Mouse (Mus musculus) cerebellum, adult (tissue): ENCODE measurements around the gene Nop16.
A peak's percentile ranks its signal among the peaks of the same experiment; 100 is the strongest.

ENCODE experiments used
- ATAC-seq: cut with Nextera tagmentation; 2 replicates; pipeline ENCODE4 v1.9.2; 2017; ENCODE audit warnings: mild to moderate bottlenecking, moderate library complexity, mixed read lengths; ENCODE audit not compliant: insufficient number of reproducible peaks, low FRiP score, low TSS enrichment

The Nop16 gene

GRCm38 (mm10) chr13:54564232-54565200 is 25.4 kb downstream of the Nop16 start:
- ATAC-seq: peak; percentile 5; the same call in 1 of the 2 replicates

- no peak for ATAC-seq
Observed at GRCm38 (mm10) chr13:54562562-54562961, 27.3 kb downstream of the Nop16 start.

- ATAC-seq: no peak
Observed at GRCm38 (mm10) chr13:54560608-54561007, 29.3 kb downstream of the Nop16 start.

GRCm38 (mm10) chr13:54559656-54560055 is 30.2 kb downstream of the Nop16 start:
- ATAC-seq: no peak

GRCm38 (mm10) chr13:54557652-54558051 is 32.2 kb downstream of the Nop16 start:
- ATAC-seq: no peak

- ATAC-seq: peak; percentile 87
Observed at GRCm38 (mm10) chr13:54556796-54557195, 33.1 kb downstream of the Nop16 start.

- ATAC-seq: no peak; the same call in 1 of the 2 replicates
Observed at GRCm38 (mm10) chr13:54556176-54556575, 33.7 kb downstream of the Nop16 start.

GRCm38 (mm10) chr13:54548036-54548435 is 41.9 kb downstream of the Nop16 start:
- ATAC-seq: no peak
